Mouse (Mus musculus) midbrain, embryonic 10.5 days (tissue): ENCODE measurements at regions not wholly inside any gene's neighbourhood (a gene's known extent, or its start where the extent isn't known, plus 50 kb on each side); places are given as distances from the start of the nearest gene placed in this dataset.

ENCODE experiments used
- DNase-seq: peaks from one replicate; pipeline ENCODE4 v3.0.0-alpha.2; 2017; ENCODE audit warnings: low spot score
- H3K27ac ChIP-seq: fragments of 300-500 bp; sonication (generic); replicated peaks from 2 replicates; pipeline ENCODE4 v1.5.1; 2016; ENCODE audit warnings: mild to moderate bottlenecking
- H3K27me3 ChIP-seq: fragments of 300-500 bp; sonication (generic); 2 replicates; pipeline ENCODE4 v1.6.1; 2016; ENCODE audit warnings: low read depth, mild to moderate bottlenecking; ENCODE audit not compliant: poor library complexity, severe bottlenecking
- H3K36me3 ChIP-seq: fragments of 300-500 bp; sonication (generic); 2 replicates; pipeline ENCODE4 v1.6.1; 2016; ENCODE audit warnings: mild to moderate bottlenecking, moderate library complexity
- H3K4me1 ChIP-seq: fragments of 300-500 bp; sonication (generic); 2 replicates; pipeline ENCODE4 v1.6.1; 2016
- H3K4me3 ChIP-seq: fragments of 300-500 bp; sonication (generic); 2 replicates; pipeline ENCODE4 v1.5.1; 2016; ENCODE audit warnings: mild to moderate bottlenecking, moderate library complexity
- H3K9me3 ChIP-seq: fragments of 300-500 bp; sonication (generic); replicated peaks from 2 replicates; pipeline ENCODE4 v1.6.1; 2016; ENCODE audit warnings: mild to moderate bottlenecking
- WGBS: fragments of 180-500 bp; shearing (Covaris S2); methylation state at CpG from one replicate; pipeline ENCODE4 v1.1.7; 2016; 5-methylcytosine and 5-hydroxymethylcytosine counted together

- H3K36me3 ChIP-seq, result no peaks in the 10 kb centered on the region
- WGBS, result 89% methylated on average over 7 of the region's 7 CpGs
- no peak overlapping the region for H3K4me3 ChIP-seq
- no peaks in the 10 kb centered on the region for H3K27me3 ChIP-seq
- no peaks in the 10 kb centered on the region for H3K9me3 ChIP-seq
- no peak for DNase-seq
- H3K27ac ChIP-seq, result no peak overlapping the region
- H3K4me1 ChIP-seq, result no peaks in the 10 kb centered on the region
Observed at GRCm38 (mm10) chr5:75281510-75281909, 129.4 kb downstream of the Pdgfra start.

- Histone ChIP-seq H3K4me3 (no peak overlapping the region), H3K27me3 (no peaks in the 10 kb centered on the region), H3K36me3 (no peaks in the 10 kb centered on the region), H3K4me1 (no peaks in the 10 kb centered on the region), H3K27ac (no peak overlapping the region), H3K9me3 (no peaks in the 10 kb centered on the region)
- DNase-seq, result no peak
- WGBS, result 64% methylated on average over 4 of the region's 4 CpGs
Observed at GRCm38 (mm10) chr5:75282617-75283016, 130.5 kb downstream of the Pdgfra start.

- no peak for DNase-seq
- Histone ChIP-seq H3K27me3 (no peaks in the 10 kb centered on the region), H3K36me3 (no peaks in the 10 kb centered on the region), H3K4me3 (no peak overlapping the region), H3K27ac (no peak overlapping the region), H3K9me3 (no peaks in the 10 kb centered on the region), H3K4me1 (no peaks in the 10 kb centered on the region)
- 82% methylated on average over 5 of the region's 5 CpGs for WGBS
Observed at GRCm38 (mm10) chr5:75283841-75284240, 131.7 kb downstream of the Pdgfra start.

- Histone ChIP-seq H3K4me3 (no peak overlapping the region), H3K9me3 (no peaks in the 10 kb centered on the region), H3K27me3 (no peaks in the 10 kb centered on the region), H3K4me1 (no peaks in the 10 kb centered on the region), H3K36me3 (no peaks in the 10 kb centered on the region), H3K27ac (no peak overlapping the region)
- 90% methylated on average over 10 of the region's 10 CpGs for WGBS
- DNase-seq, result no peak
Observed at GRCm38 (mm10) chr5:75285950-75286349, 133.9 kb downstream of the Pdgfra start.

GRCm38 (mm10) chr5:75295676-75296075 lies 143.6 kb downstream of the Pdgfra start:
- peaks cover 6% of the 10 kb centered on the region; the same call in 1 of the 2 replicates for H3K4me1 ChIP-seq
- H3K9me3 ChIP-seq, result no peaks in the 10 kb centered on the region
- no peak overlapping the region for H3K27ac ChIP-seq
- no peaks in the 10 kb centered on the region for H3K36me3 ChIP-seq
- no peak overlapping the region for H3K4me3 ChIP-seq
- DNase-seq, result no peak
- no peaks in the 10 kb centered on the region for H3K27me3 ChIP-seq
- WGBS, result 66% methylated on average over 2 of the region's 2 CpGs

DNA sequence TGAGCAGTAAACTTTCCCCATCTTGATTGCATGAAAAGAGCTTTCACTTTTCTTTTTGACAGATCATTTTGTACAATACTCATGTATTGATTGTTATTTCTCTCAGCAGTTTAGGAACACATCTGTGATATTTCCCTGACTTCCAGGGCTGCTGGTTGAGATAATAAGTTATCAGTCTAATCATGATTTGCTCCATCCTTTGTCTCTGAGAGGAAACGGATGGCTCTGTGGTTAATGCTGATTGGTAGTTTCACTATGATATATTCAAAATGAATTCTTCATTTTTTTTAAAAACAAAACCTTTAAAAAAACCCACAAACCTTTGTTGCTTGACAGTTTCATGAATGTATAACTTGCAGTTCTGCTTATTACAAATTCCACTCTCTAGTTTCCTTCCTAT lies 160.8 kb downstream of the Pdgfra start:
- Histone ChIP-seq H3K27me3 (no peaks in the 10 kb centered on the region), H3K36me3 (no peaks in the 10 kb centered on the region), H3K4me3 (no peak overlapping the region), H3K27ac (no peak overlapping the region), H3K9me3 (no peaks in the 10 kb centered on the region), H3K4me1 (no peaks in the 10 kb centered on the region)
- no peak for DNase-seq
- WGBS, result 96% methylated on average over 1 of the region's 1 CpGs

GRCm38 (mm10) chr5:75315956-75316355 lies 163.9 kb downstream of the Pdgfra start:
- WGBS, result 100% methylated on average over 1 of the region's 1 CpGs
- Histone ChIP-seq H3K4me3 (no peak overlapping the region), H3K36me3 (no peaks in the 10 kb centered on the region), H3K9me3 (no peaks in the 10 kb centered on the region), H3K4me1 (no peaks in the 10 kb centered on the region), H3K27ac (no peak overlapping the region), H3K27me3 (no peaks in the 10 kb centered on the region)
- no peak for DNase-seq

- H3K9me3 ChIP-seq, result no peaks in the 10 kb centered on the region
- H3K27ac ChIP-seq, result no peak overlapping the region
- H3K4me3 ChIP-seq, result no peak overlapping the region
- H3K36me3 ChIP-seq, result no peaks in the 10 kb centered on the region
- DNase-seq, result no peak
- H3K27me3 ChIP-seq, result no peaks in the 10 kb centered on the region
- WGBS, result 92% methylated on average over 2 of the region's 2 CpGs
- no peaks in the 10 kb centered on the region for H3K4me1 ChIP-seq
Observed at GRCm38 (mm10) chr5:75320536-75320935, 168.4 kb downstream of the Pdgfra start.

GRCm38 (mm10) chr5:75334050-75334449 lies 182.0 kb downstream of the Pdgfra start:
- H3K4me1 ChIP-seq, result peaks cover 10% of the 10 kb centered on the region

DNA sequence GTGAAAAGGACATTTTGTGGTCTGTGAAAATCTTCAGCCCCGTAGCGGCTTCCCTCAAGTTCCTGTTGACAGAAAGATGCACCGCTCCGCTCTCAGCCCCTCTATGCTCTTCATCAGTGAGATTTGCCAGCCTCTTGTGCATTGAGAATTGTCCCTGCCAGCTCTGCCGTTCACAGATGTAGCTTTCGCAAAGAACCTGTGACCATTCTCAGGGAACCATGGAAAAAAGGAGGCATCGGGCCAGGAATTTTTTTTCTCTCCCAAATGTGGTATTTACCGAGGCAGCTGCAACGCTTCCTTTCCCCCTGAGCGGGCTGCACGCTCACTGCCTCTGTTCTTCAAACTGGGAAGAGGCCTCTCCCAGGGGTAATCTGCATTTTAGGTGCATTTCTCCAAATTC lies 184.4 kb downstream of the Pdgfra start:
- H3K27ac ChIP-seq, result no peak overlapping the region
- H3K27me3 ChIP-seq, result peaks cover 49% of the 10 kb centered on the region
- H3K9me3 ChIP-seq, result no peaks in the 10 kb centered on the region
- no peak for DNase-seq
- no peak overlapping the region for H3K4me3 ChIP-seq
- H3K36me3 ChIP-seq, result no peaks in the 10 kb centered on the region
- peaks cover 10% of the 10 kb centered on the region for H3K4me1 ChIP-seq
- WGBS, result 76% methylated on average over 11 of the region's 11 CpGs

More at GRCm38 (mm10) chr5:75334050-75334449, 182.0 kb downstream of the Pdgfra start:
- no peaks in the 10 kb centered on the region for H3K36me3 ChIP-seq
- DNase-seq, result no peak
- H3K4me3 ChIP-seq, result no peak overlapping the region
- no peaks in the 10 kb centered on the region for H3K9me3 ChIP-seq
- H3K27me3 ChIP-seq, result peaks cover 26% of the 10 kb centered on the region
- H3K27ac ChIP-seq, result no peak overlapping the region
- 89% methylated on average over 3 of the region's 3 CpGs for WGBS

DNA sequence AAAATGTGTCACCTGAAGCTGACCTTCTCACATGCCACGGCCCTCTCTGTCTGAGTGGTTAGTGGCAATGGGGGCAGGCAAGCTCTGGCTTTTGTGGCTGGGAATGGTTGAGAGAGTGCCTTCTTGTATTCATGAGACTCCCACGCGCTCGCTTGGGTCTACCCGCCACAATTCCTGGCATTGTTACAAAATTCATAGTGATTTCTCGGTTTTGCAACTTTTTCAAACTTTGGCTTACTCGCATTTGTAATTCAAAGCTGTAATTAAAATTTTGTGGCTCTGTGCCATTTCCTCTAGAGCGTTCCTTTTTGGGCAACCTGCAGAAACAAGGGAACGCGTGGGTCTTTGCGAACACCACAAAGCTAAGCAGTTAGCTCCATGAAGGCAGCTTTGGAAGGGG lies 186.3 kb downstream of the Pdgfra start:
- Histone ChIP-seq H3K4me3 (no peak overlapping the region), H3K4me1 (peaks cover 10% of the 10 kb centered on the region), H3K9me3 (no peaks in the 10 kb centered on the region), H3K36me3 (no peaks in the 10 kb centered on the region), H3K27me3 (peaks cover 69% of the 10 kb centered on the region), H3K27ac (no peak overlapping the region)
- no peak for DNase-seq
- 93% methylated on average over 11 of the region's 11 CpGs for WGBS

- H3K27ac ChIP-seq, result no peak overlapping the region
- H3K4me3 ChIP-seq, result no peak overlapping the region
- H3K27me3 ChIP-seq, result peaks cover 88% of the 10 kb centered on the region
- H3K9me3 ChIP-seq, result no peaks in the 10 kb centered on the region
- H3K36me3 ChIP-seq, result no peaks in the 10 kb centered on the region
- WGBS, result 94% methylated on average over 7 of the region's 7 CpGs
- H3K4me1 ChIP-seq, result peaks cover 15% of the 10 kb centered on the region
- DNase-seq, result no peak
Observed at GRCm38 (mm10) chr5:75342599-75342998, 190.5 kb downstream of the Pdgfra start.

DNA sequence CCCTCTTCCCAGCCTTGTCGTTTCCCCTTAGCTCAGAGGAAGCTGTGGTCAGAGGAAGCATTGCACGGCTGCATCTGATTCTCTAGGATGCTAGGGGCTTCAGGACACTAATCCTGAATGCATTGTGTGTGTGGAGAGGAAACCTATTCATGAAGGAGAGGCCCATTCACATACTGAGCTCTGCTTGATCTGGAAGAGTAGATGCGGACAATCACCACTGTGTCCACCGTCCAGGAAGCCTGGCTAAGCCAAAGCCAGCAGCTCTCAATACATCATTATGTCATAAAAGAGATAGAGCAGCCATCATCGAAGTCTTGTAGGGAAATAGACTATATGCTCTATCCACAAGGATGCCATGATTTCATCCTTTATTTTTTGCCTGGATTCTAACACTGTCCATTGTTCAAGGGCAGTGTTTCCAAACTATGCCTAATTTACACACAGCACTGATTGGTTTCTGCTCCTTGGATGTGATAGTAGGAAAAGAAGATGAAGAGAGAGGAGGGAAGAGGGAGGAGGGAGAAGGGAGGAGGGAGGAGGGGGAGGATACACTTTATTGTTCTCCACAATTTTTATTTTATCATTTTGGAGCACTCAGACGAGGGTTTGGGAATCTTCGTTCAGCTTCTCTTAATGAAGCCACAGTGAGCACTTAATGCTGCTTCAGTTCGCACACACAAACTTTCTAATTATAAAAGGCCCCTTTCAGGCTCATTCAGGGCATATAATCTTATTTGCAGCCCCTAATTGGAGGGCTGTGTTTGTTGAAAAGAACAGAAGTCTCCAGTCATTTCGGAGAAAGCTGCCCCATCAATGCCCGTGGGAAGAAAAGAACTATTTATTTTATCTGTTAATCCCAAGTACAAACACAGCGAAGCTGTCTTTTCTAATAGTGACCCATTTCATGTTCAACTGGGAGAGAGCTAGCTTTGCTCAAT lies 195.0 kb downstream of the Pdgfra start:
- Histone ChIP-seq H3K27ac (peak overlapping the region; percentile 20; the same call in 1 of the 2 replicates), H3K9me3 (no peaks in the 10 kb centered on the region), H3K4me1 (peaks cover 26% of the 10 kb centered on the region), H3K36me3 (no peaks in the 10 kb centered on the region), H3K27me3 (peaks cover 91% of the 10 kb centered on the region), H3K4me3 (no peak overlapping the region)
- peak; percentile 52 for DNase-seq
- WGBS, result 17% methylated on average over 11 of the region's 11 CpGs
